Mouse (Mus musculus): ENCODE measurements around the gene Sept10. TPM values are rescaled to one million over a fixed set of nuclear protein-coding genes. Genes with fewer than 3 reads are reported as not detected.
A peak's percentile ranks its signal among the peaks of the same experiment; 100 is the strongest.

Gene Sept10
- polyA plus RNA-seq, 1 experiment from 2014 or later, result 15.4 TPM

GRCm38 (mm10) chr10:59162185-59162897 is 59.3 kb downstream of the Sept10 start:
- no peak overlapping the region for H3K4me2 ChIP-seq (ENCODE audit: low read length)
- ATAC-seq, result no peak
- H3K9me3 ChIP-seq (ENCODE audit: control insufficient read depth, low read length), result no peaks in the 10 kb centered on the region
- no peaks in the 10 kb centered on the region for H3K27me3 ChIP-seq (replicated peaks; ENCODE audit: control insufficient read depth, insufficient read depth, low read length)
- no peak overlapping the region for H3K4me3 ChIP-seq (ENCODE audit: low read length)
- no peak overlapping the region for H3K9ac ChIP-seq (ENCODE audit: low read depth, low read length)
- H3K4me1 ChIP-seq (ENCODE audit: control insufficient read depth, insufficient read depth, low read depth, low read length), result no peaks in the 10 kb centered on the region
- no peaks in the 10 kb centered on the region for H3K36me3 ChIP-seq (ENCODE audit: control insufficient read depth, insufficient read depth, low read length)
- 73% methylated on average over 4 of the region's 4 CpGs for WGBS
- H3K27ac ChIP-seq (ENCODE audit: low read depth, low read length), result no peak overlapping the region

- no peak for ATAC-seq
- Histone ChIP-seq H3K4me2 (ENCODE audit: low read length) (no peak overlapping the region), H3K36me3 (ENCODE audit: control insufficient read depth, insufficient read depth, low read length) (no peaks in the 10 kb centered on the region), H3K4me1 (ENCODE audit: control insufficient read depth, insufficient read depth, low read depth, low read length) (no peaks in the 10 kb centered on the region), H3K9me3 (ENCODE audit: control insufficient read depth, low read length) (no peaks in the 10 kb centered on the region), H3K27me3 (replicated peaks; ENCODE audit: control insufficient read depth, insufficient read depth, low read length) (no peaks in the 10 kb centered on the region), H3K4me3 (ENCODE audit: low read length) (no peak overlapping the region), H3K9ac (ENCODE audit: low read depth, low read length) (no peak overlapping the region), H3K27ac (ENCODE audit: low read depth, low read length) (no peak overlapping the region)
- 77% methylated on average over 3 of the region's 3 CpGs for WGBS
These were observed 63.0 kb downstream of the Sept10 start for GRCm38 (mm10) chr10:59158627-59159026.

GRCm38 (mm10) chr10:59152544-59153081 is 69.0 kb downstream of the Sept10 start:
- H3K9me3 ChIP-seq (ENCODE audit: control insufficient read depth, low read length), result no peaks in the 10 kb centered on the region
- no peak overlapping the region for H3K27ac ChIP-seq (ENCODE audit: low read depth, low read length)
- ATAC-seq, result no peak
- WGBS, result 67% methylated on average over 5 of the region's 5 CpGs
- no peaks in the 10 kb centered on the region for H3K36me3 ChIP-seq (ENCODE audit: control insufficient read depth, insufficient read depth, low read length)
- no peak overlapping the region for H3K4me2 ChIP-seq (ENCODE audit: low read length)
- peaks cover 4% of the 10 kb centered on the region; the same call in 1 of the 2 replicates for H3K4me1 ChIP-seq (ENCODE audit: control insufficient read depth, insufficient read depth, low read depth, low read length)
- no peak overlapping the region for H3K4me3 ChIP-seq (ENCODE audit: low read length)
- H3K27me3 ChIP-seq (replicated peaks; ENCODE audit: control insufficient read depth, insufficient read depth, low read length), result no peaks in the 10 kb centered on the region; the same call in 1 of the 2 replicates
- no peak overlapping the region for H3K9ac ChIP-seq (ENCODE audit: low read depth, low read length)

GRCm38 (mm10) chr10:59150938-59151657 is 70.5 kb downstream of the Sept10 start:
- Histone ChIP-seq H3K9ac (ENCODE audit: low read depth, low read length) (no peak overlapping the region), H3K27ac (ENCODE audit: low read depth, low read length) (no peak overlapping the region), H3K4me3 (ENCODE audit: low read length) (no peak overlapping the region), H3K9me3 (ENCODE audit: control insufficient read depth, low read length) (no peaks in the 10 kb centered on the region), H3K4me1 (ENCODE audit: control insufficient read depth, insufficient read depth, low read depth, low read length) (peaks cover 4% of the 10 kb centered on the region; the same call in 1 of the 2 replicates), H3K4me2 (ENCODE audit: low read length) (no peak overlapping the region), H3K27me3 (replicated peaks; ENCODE audit: control insufficient read depth, insufficient read depth, low read length) (no peaks in the 10 kb centered on the region; the same call in 1 of the 2 replicates), H3K36me3 (ENCODE audit: control insufficient read depth, insufficient read depth, low read length) (no peaks in the 10 kb centered on the region)
- ATAC-seq, result no peak
- 93% methylated on average over 10 of the region's 10 CpGs for WGBS

- peak; percentile 87 for ATAC-seq
- Histone ChIP-seq H3K36me3 (ENCODE audit: control insufficient read depth, insufficient read depth, low read length) (no peaks in the 10 kb centered on the region), H3K9ac (ENCODE audit: low read depth, low read length) (no peak overlapping the region), H3K27ac (ENCODE audit: low read depth, low read length) (no peak overlapping the region), H3K27me3 (replicated peaks; ENCODE audit: control insufficient read depth, insufficient read depth, low read length) (no peaks in the 10 kb centered on the region; the same call in 1 of the 2 replicates), H3K4me2 (ENCODE audit: low read length) (peak overlapping the region; percentile 29; the same call in 1 of the 2 replicates), H3K4me1 (ENCODE audit: control insufficient read depth, insufficient read depth, low read depth, low read length) (peaks cover 4% of the 10 kb centered on the region; the same call in 1 of the 2 replicates), H3K4me3 (ENCODE audit: low read length) (no peak overlapping the region), H3K9me3 (ENCODE audit: control insufficient read depth, low read length) (no peaks in the 10 kb centered on the region)
- 17% methylated on average over 8 of the region's 8 CpGs for WGBS
These were observed 71.7 kb downstream of the Sept10 start for GRCm38 (mm10) chr10:59149956-59150383.

GRCm38 (mm10) chr10:59133478-59134009 is 88.1 kb downstream of the Sept10 start:
- H3K9me3 ChIP-seq (ENCODE audit: control insufficient read depth, low read length), result no peaks in the 10 kb centered on the region
- no peak overlapping the region for H3K4me3 ChIP-seq (ENCODE audit: low read length)
- no peaks in the 10 kb centered on the region for H3K4me1 ChIP-seq (ENCODE audit: control insufficient read depth, insufficient read depth, low read depth, low read length)
- ATAC-seq, result no peak
- H3K4me2 ChIP-seq (ENCODE audit: low read length), result no peak overlapping the region
- WGBS, result 64% methylated on average over 8 of the region's 8 CpGs
- no peaks in the 10 kb centered on the region for H3K27me3 ChIP-seq (replicated peaks; ENCODE audit: control insufficient read depth, insufficient read depth, low read length)
- H3K27ac ChIP-seq (ENCODE audit: low read depth, low read length), result no peak overlapping the region
- H3K36me3 ChIP-seq (ENCODE audit: control insufficient read depth, insufficient read depth, low read length), result no peaks in the 10 kb centered on the region
- H3K9ac ChIP-seq (ENCODE audit: low read depth, low read length), result no peak overlapping the region

- H3K4me3 ChIP-seq (ENCODE audit: low read length), result no peak overlapping the region
- no peak for ATAC-seq
- no peaks in the 10 kb centered on the region for H3K4me1 ChIP-seq (ENCODE audit: control insufficient read depth, insufficient read depth, low read depth, low read length)
- H3K9ac ChIP-seq (ENCODE audit: low read depth, low read length), result no peak overlapping the region
- H3K36me3 ChIP-seq (ENCODE audit: control insufficient read depth, insufficient read depth, low read length), result no peaks in the 10 kb centered on the region
- no peak overlapping the region for H3K4me2 ChIP-seq (ENCODE audit: low read length)
- no peaks in the 10 kb centered on the region for H3K27me3 ChIP-seq (replicated peaks; ENCODE audit: control insufficient read depth, insufficient read depth, low read length)
- WGBS, result 79% methylated on average over 20 of the region's 20 CpGs
- no peak overlapping the region for H3K27ac ChIP-seq (ENCODE audit: low read depth, low read length)
- H3K9me3 ChIP-seq (ENCODE audit: control insufficient read depth, low read length), result no peaks in the 10 kb centered on the region
These were observed 89.6 kb downstream of the Sept10 start for GRCm38 (mm10) chr10:59131926-59132628.

GRCm38 (mm10) chr10:59127637-59128036 is 94.0 kb downstream of the Sept10 start:
- Histone ChIP-seq H3K4me1 (ENCODE audit: control insufficient read depth, insufficient read depth, low read depth, low read length) (no peaks in the 10 kb centered on the region), H3K4me2 (ENCODE audit: low read length) (no peak overlapping the region), H3K27ac (ENCODE audit: low read depth, low read length) (no peak overlapping the region), H3K36me3 (ENCODE audit: control insufficient read depth, insufficient read depth, low read length) (no peaks in the 10 kb centered on the region), H3K9me3 (ENCODE audit: control insufficient read depth, low read length) (no peaks in the 10 kb centered on the region), H3K9ac (ENCODE audit: low read depth, low read length) (no peak overlapping the region), H3K27me3 (replicated peaks; ENCODE audit: control insufficient read depth, insufficient read depth, low read length) (no peaks in the 10 kb centered on the region), H3K4me3 (ENCODE audit: low read length) (no peak overlapping the region)
- ATAC-seq, result no peak
- WGBS, result 74% methylated on average over 6 of the region's 6 CpGs

Measured in hindbrain, embryonic 16.5 days (tissue).